Mouse (Mus musculus) lung, postnatal 0 days (tissue): ENCODE results near the gene Selenbp1.

ENCODE experiments used
- CTCF ChIP-seq: IDR thresholded peaks from 2 replicates; pipeline ENCODE4 v1.5.1; 2016; ENCODE audit warnings: antibody characterized with exemption, mild to moderate bottlenecking
- EP300 ChIP-seq: IDR thresholded peaks from 2 replicates; pipeline ENCODE4 v1.6.1; 2016; ENCODE audit warnings: antibody characterized with exemption, mild to moderate bottlenecking, control low read depth

- TF ChIP-seq CTCF (no peak), EP300 (peak; percentile 100)
Observed at GRCm38 (mm10) chr3:94913801-94914200, 19.1 kb upstream of the Selenbp1 start.
